Mouse (Mus musculus) brain, embryonic 14.5 days (tissue): ENCODE results near the gene Gna14. TPM values are rescaled to one million over a fixed set of nuclear protein-coding genes. Genes with fewer than 3 reads are reported as not detected.
A peak's percentile ranks its signal among the peaks of the same experiment; 100 is the strongest.

Experiments
- DNase-seq: peaks from one replicate; pipeline ENCODE4 v3.0.0-alpha.2; 2011; ENCODE audit warnings: low read depth
- CTCF ChIP-seq: fragments of 200-500 bp; IDR thresholded peaks from 2 replicates; pipeline ENCODE4 v1.5.1; 2012; ENCODE audit warnings: inconsistent platforms, mild to moderate bottlenecking, moderate library complexity, borderline replicate concordance; ENCODE audit not compliant: insufficient read depth, insufficient read length; ENCODE audit errors: extremely low read depth
- POLR2A ChIP-seq: fragments of 200-500 bp; IDR thresholded peaks from 2 replicates; pipeline ENCODE4 v1.6.1; 2012; ENCODE audit warnings: mild to moderate bottlenecking, inconsistent platforms, borderline replicate concordance; ENCODE audit not compliant: poor library complexity, insufficient read depth, insufficient read length, severe bottlenecking; ENCODE audit errors: extremely low read depth
- polyA plus RNA-seq: library from polyadenylated mRNA; depleted of rRNA; stranded (reverse); fragments of >200 nt; gene quantifications from 2 replicates; pipeline ENCODE4 v1.2.3, GENCODE M21; 2012

Gna14 gene
- polyA plus RNA-seq, 1 experiment = 0.62 TPM

DNA sequence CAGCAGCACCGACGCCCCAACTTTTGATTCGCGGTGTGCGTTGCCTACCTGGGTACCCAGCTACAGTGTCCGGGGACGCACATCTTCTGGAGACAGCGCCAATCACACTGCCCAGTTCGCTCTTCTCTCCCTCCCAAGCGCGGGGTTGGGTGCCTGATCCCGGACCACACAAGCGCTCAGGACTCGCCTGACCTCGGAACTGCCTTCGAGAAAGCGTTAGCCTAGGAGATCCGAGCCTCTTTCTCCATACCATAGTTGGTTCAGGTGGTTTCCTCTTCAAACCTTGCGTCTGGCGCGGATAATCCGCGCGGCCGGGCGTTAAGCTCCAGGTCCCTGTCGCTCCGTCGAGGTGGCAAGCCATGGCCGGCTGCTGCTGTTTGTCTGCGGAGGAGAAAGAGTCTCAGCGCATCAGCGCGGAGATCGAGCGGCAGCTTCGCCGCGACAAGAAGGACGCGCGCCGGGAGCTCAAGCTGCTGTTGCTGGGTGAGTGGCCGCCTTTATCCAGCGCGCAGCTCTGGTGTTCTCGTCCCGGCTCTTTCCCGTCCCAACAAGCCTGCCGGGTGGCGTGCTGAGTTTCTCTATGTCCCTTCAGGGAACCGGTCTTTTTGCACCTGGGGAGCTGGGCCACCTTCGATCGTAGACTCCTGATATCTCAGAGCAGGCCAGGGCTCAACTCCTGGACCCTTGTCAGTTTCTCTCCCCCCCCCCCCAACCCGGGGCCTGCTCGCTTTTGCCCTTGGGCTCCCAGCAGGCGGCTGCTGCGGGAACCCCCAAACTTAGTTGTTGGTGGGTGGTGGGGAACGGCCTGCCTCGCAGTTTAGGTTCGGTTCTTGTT lies 990 bp downstream of the Gna14 start:
- peak; percentile 71 for DNase-seq
- TF ChIP-seq CTCF (no peak), POLR2A (no peak)

GRCm38 (mm10) chr19:16437170-16437483 lies 1.6 kb downstream of the Gna14 start:
- TF ChIP-seq POLR2A (no peak), CTCF (no peak)
- DNase-seq = no peak

DNA sequence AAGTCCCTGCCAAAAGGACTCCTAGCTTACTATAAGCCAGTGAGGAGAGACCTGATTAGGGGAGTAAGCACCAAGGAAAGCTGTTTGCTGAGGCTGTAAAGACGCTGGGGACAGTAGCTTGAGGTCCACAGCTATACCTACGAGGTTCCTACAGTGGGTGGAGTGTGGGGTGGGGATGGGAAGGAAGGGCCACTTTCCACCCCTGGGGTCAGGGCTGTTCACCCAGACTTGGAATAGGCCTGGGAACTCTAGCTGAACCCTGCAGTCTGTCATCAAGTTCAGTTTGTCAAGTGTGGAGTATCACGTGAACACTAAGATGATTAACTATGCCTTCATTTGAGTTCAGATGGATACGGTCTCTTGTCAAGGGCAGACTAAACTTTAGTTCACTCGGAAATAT lies 2.3 kb downstream of the Gna14 start:
- TF ChIP-seq POLR2A (no peak), CTCF (no peak)
- no peak for DNase-seq

DNA sequence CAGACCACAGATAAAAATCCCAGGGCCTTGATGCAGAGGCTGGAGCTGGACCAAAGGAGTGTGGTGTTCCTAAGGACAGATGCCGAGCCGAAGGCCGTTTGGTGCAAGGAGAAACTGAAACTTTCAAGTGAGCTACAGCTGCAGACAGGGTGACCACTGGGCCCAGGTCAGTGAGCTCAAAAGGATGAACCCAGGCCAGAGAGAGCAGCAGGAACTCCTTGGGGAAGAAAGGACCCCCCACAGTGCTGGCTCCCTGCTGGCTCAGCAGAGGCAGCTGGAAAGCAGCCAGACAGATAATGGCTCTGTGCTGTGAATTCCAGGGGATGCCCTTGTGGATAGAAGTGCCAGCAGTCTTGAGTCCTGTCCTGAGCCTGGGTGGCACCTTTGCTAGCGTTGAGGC lies 3.7 kb downstream of the Gna14 start:
- no peak for TF ChIP-seq POLR2A
- DNase-seq = no peak

- DNase-seq = no peak
- TF ChIP-seq CTCF = no peak
- no peak for TF ChIP-seq POLR2A
These were observed 4.3 kb downstream of the Gna14 start for GRCm38 (mm10) chr19:16439834-16440233.

DNA sequence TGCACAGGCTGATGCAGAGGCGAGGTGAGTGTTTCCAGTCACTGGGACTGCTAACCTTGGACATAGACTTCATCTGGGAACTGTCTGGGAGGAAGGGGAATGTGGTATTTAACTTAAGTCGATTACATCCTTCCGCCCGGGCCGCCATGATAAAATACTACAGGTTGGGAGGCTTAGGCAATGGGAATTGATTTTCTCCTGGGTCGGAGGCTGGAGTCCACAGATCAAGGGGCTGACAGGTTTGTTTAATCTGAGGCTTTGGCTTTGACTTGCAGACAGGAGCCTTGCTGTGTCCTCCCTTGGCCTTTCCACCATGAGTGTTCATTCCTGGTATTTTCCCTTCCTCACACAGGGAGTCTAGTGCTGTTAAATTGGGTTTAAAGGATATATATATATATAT lies 5.8 kb downstream of the Gna14 start:
- TF ChIP-seq POLR2A (no peak), CTCF (no peak)

GRCm38 (mm10) chr19:16443335-16443734 lies 7.8 kb downstream of the Gna14 start:
- TF ChIP-seq CTCF (no peak), POLR2A (no peak)
- no peak for DNase-seq

More for the DNA sequence above, 5.8 kb downstream of the Gna14 start:
- no peak for DNase-seq

DNA sequence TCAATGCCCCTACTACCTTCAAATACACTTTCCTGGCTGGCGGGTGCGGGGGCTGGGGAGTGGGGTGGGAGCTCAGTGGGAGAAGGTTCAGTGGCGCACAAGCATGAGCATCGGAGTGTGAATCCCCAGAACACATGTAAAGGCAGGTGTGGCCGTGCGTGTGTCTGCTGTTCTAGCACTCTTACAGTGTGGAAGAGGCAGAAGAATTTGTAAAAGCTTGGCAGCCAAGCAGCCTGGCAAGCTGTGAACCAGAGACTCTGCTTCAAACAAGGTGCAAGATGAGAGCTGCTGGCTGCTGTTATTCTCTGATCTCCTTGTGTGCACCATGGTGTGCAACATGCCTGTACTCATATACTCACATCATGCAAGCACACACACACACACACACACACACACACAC lies 11.1 kb downstream of the Gna14 start:
- peak; percentile 33 for DNase-seq
- TF ChIP-seq CTCF (no peak), POLR2A (no peak)

GRCm38 (mm10) chr19:16447832-16448621 lies 12.5 kb downstream of the Gna14 start:
- DNase-seq = no peak
- no peak for TF ChIP-seq CTCF
- TF ChIP-seq POLR2A = no peak

GRCm38 (mm10) chr19:16448796-16449195 lies 13.2 kb downstream of the Gna14 start:
- TF ChIP-seq CTCF (no peak), POLR2A (no peak)
- DNase-seq = no peak

DNA sequence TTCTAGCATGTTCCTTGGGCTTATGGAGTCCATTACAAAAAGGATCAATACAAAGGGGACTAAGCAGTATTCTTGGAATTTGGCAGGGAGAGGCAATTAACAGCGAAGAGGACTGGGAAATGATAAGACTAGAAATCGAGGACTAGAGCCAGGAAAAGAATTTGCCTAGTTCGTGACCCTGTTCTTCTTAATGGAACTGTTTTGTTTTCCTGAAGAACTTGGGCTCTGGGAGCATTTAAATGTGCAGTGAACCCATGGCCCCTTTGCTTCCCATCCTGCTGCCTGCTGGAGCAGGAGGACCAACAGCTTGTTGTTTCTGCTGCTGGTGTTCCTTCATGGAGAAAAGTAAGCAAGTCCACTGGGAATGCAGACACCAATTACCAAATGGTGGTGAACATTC lies 15.3 kb downstream of the Gna14 start:
- no peak for DNase-seq

GRCm38 (mm10) chr19:16456181-16456580 lies 20.6 kb downstream of the Gna14 start:
- DNase-seq = no peak
- TF ChIP-seq POLR2A = no peak
- TF ChIP-seq CTCF = no peak

More for the DNA sequence above, 15.3 kb downstream of the Gna14 start:
- TF ChIP-seq CTCF = no peak
- TF ChIP-seq POLR2A = no peak
